Mouse (Mus musculus): ENCODE data around the gene 4930430F08Rik.

DNA sequence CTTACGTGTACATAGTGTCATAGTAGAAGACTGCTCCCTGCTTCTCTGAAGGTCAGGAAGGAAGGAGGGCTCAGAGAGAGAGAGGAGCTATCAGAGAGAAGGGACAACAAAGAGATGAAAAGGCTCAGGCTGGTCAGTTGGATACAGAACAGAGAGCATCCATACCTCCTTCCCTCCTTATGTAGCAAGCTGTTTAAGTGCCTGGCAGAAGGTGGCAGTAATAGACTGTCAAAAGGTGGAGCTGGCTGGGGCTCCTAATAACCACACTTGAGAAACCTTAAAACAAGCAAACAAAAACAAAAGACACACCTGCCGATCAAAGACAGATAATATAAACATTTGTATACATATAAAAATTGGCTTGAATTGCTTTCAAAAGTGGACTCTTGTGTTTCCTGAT is 14.0 kb upstream of the 4930430F08Rik start:
- TF ChIP-seq ZNF384 (IDR thresholded peaks at IDR 0.05; ENCODE audit: low read depth, low read length) = no peak
- TF ChIP-seq MAFK (IDR thresholded peaks at IDR 0.05; ENCODE audit: insufficient read depth, low read depth, low read length) = no peak
- TF ChIP-seq CHD2 (IDR thresholded peaks at IDR 0.05; ENCODE audit: low read depth, low read length) = no peak
- TF ChIP-seq HCFC1 (IDR thresholded peaks at IDR 0.05; ENCODE audit: borderline replicate concordance, insufficient read depth, low read length) = no peak
